Mouse (Mus musculus): ENCODE measurements at regions not wholly inside any gene's neighbourhood (a gene's known extent, or its start where the extent isn't known, plus 50 kb on each side); places are given as distances from the start of the nearest gene placed in this dataset.

DNA sequence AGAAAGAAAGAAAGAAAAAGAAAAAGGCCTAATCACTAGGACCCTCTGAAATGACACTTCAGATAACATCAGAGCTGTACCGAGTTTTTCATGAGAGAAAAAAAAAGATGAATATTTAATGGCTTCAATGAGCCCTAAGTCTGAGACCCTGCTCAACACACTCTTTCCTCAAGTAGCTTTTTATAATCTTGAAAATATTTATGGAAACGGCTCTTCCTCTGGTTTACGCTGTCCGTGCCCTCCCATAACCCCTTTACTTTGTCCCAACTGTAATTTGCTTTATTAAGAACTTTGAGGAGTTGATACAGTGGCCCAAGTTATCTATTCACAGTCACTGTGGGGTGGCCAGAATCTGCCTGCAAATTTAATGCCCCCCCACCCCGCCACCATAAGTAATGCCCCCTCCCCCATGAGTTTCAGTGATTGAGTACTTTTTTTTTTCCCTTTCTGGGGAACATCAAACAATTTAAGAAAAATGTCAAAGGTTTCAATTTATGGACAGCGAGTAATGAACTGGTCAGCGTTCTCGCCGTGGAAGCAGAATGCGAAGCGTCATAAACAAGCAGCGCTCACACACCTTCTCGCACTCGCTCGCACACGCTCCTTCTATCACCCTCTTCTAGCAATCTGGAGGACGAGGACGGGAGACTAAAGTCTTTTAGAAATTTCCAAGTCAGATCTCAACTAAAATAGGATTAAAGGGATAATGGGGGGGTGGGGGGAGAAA lies 316.3 kb downstream of the Med13l start:
- peaks cover 5% of the 10 kb centered on the region; the same call in 1 of the 2 replicates for H3K4me1 ChIP-seq (ENCODE audit: control insufficient read depth, insufficient read depth, low read length)
- 12% methylated on average over 18 of the region's 18 CpGs for WGBS
- TF ChIP-seq CTCF (IDR thresholded peaks at IDR 0.05; ENCODE audit: insufficient read depth, low read depth, low read length) (no peak), POLR2A (IDR thresholded peaks at IDR 0.05; ENCODE audit: insufficient read depth, low read depth, low read length) (no peak)

DNA sequence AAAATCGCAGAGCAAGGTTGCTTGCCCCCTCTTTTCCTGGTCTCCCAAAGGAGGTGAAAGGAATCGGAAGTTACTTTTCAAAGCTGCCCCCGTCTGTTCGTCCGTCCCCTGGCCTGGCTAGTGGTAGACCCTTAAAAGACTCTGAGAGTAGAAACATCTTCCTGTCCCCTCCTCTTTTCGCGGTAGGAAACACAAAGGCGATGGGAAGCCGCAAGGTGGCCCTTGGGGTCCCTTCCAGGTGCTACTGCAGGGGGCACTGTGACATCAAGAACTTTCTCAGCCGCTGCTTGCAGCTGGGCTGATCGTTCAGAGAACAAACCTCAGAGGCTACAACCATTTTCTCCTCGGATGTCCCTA lies 316.8 kb downstream of the Med13l start:
- WGBS, result 3% methylated on average over 12 of the region's 12 CpGs
- Histone ChIP-seq H3K4me1 (ENCODE audit: control insufficient read depth, insufficient read depth, low read length) (peaks cover 5% of the 10 kb centered on the region; the same call in 1 of the 2 replicates), H3K27ac (ENCODE audit: insufficient read depth, low read depth, low read length) (no peak overlapping the region), H3K4me3 (ENCODE audit: insufficient read depth, low read depth, low read length) (no peak overlapping the region)
- TF ChIP-seq CTCF (IDR thresholded peaks at IDR 0.05; ENCODE audit: insufficient read depth, low read depth, low read length) (no peak), POLR2A (IDR thresholded peaks at IDR 0.05; ENCODE audit: insufficient read depth, low read depth, low read length) (no peak)

More for the DNA sequence above, 316.3 kb downstream of the Med13l start:
- no peak overlapping the region for H3K27ac ChIP-seq (ENCODE audit: insufficient read depth, low read depth, low read length)
- no peak overlapping the region for H3K4me3 ChIP-seq (ENCODE audit: insufficient read depth, low read depth, low read length)

DNA sequence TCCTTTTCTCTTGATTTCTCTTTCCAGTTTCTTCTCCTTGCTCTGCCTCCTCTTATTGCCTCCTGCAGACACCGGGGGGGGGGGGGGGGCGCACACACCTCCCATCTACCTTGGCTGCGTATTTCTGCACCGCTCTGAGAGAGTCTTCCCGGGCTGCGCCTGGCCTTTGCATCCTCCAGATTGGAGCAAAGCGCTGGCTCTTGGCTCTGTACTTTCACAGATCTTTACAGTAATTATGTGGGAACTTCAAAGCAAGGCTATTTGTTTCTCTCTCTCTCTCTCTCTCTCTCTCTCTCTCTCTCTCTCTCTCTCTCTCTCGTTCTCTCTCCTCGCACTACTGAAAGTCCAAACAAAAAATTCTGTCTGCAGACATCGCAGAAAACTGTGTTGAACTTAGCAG lies 317.4 kb downstream of the Med13l start:
- peaks cover 5% of the 10 kb centered on the region; the same call in 1 of the 2 replicates for H3K4me1 ChIP-seq (ENCODE audit: control insufficient read depth, insufficient read depth, low read length)
- 24% methylated on average over 10 of the region's 10 CpGs for WGBS
- no peak overlapping the region for H3K4me3 ChIP-seq (ENCODE audit: insufficient read depth, low read depth, low read length)
- no peak overlapping the region for H3K27ac ChIP-seq (ENCODE audit: insufficient read depth, low read depth, low read length)
- TF ChIP-seq POLR2A (IDR thresholded peaks at IDR 0.05; ENCODE audit: insufficient read depth, low read depth, low read length) (no peak), CTCF (IDR thresholded peaks at IDR 0.05; ENCODE audit: insufficient read depth, low read depth, low read length) (no peak)

DNA sequence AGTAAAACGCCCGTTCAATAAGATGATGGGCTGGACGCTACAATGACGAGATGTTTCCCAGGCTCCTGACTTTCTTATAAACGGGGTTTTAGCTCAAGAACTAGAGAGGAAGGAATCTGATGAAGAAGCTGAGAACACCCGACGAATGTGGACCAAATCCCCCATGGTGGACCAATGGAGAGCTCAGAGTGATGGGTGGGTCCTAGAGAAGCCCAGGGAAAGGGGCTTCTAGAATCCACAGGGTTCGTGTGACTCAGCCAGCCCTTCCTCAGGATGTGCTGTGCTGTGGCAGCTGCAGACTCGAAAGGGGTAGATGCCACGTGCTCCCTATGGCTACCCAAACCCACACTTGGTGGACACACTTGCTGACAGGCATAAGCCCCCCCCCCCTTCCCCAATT lies 318.2 kb downstream of the Med13l start:
- H3K4me3 ChIP-seq (ENCODE audit: insufficient read depth, low read depth, low read length), result no peak overlapping the region
- 35% methylated on average over 10 of the region's 10 CpGs for whole genome bisulfite sequencing
- no peak for TF ChIP-seq CTCF (IDR thresholded peaks at IDR 0.05; ENCODE audit: insufficient read depth, low read depth, low read length)
- no peak for TF ChIP-seq POLR2A (IDR thresholded peaks at IDR 0.05; ENCODE audit: insufficient read depth, low read depth, low read length)
- peaks cover 5% of the 10 kb centered on the region; the same call in 1 of the 2 replicates for H3K4me1 ChIP-seq (ENCODE audit: control insufficient read depth, insufficient read depth, low read length)
- H3K27ac ChIP-seq (ENCODE audit: insufficient read depth, low read depth, low read length), result no peak overlapping the region

DNA sequence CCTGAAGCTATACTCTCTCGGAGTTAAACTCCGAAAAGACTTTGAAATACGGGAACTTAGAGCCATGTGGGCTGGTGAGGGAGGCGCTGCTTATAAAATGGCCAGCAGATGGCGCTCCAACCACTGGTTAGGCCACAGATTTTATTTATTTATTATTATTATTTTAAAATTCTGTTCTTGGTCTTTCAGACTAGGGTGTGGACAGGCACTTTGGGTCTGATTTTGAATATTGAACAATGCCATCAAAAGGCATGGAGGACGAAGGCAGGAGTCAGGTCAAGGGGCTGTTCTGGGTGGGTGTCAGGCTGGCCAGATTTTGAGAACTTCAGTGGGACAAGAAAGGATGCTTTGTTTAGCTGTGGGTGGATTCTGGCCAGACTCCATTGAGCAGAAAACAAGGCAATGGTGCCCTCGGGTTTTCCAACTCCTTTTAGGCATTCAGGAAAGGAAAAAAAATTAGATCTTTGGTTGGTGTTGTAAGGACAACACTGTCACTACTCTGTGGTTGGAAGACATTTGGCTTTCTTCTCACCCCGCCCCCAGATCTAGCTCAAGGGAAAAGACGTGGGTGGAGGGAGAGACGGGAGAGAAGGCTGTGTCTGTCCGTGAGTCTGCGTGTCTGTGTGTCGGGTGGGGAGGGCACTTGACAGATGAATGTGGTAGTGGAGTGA lies 319.5 kb downstream of the Med13l start:
- TF ChIP-seq POLR2A (IDR thresholded peaks at IDR 0.05; ENCODE audit: insufficient read depth, low read depth, low read length), result no peak
- TF ChIP-seq CTCF (IDR thresholded peaks at IDR 0.05; ENCODE audit: insufficient read depth, low read depth, low read length), result no peak
- H3K4me1 ChIP-seq (ENCODE audit: control insufficient read depth, insufficient read depth, low read length), result peaks cover 5% of the 10 kb centered on the region; the same call in 1 of the 2 replicates
- H3K4me3 ChIP-seq (ENCODE audit: insufficient read depth, low read depth, low read length), result no peak overlapping the region
- WGBS, result 3% methylated on average over 13 of the region's 13 CpGs
- H3K27ac ChIP-seq (ENCODE audit: insufficient read depth, low read depth, low read length), result no peak overlapping the region

DNA sequence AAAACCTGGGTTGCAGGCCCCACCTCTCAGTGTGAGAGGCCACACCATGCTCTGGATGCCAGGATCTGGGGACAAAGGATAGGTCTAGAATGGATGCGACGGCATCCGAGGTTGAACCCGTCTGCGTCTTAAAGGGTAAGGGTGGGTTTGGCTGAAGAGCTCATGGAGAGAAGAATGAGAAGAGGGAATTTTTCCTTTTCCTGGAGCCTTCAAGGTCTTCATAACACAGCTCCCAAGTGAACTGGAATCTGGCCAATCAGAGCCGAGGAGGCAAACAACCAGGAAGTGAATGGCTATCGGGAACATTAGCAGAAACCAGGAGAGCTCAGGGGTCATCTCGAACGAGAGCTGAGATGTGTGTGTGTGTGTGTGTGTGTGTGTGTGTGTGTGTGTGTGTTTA lies 320.1 kb downstream of the Med13l start:
- TF ChIP-seq CTCF (IDR thresholded peaks at IDR 0.05; ENCODE audit: insufficient read depth, low read depth, low read length) (no peak), POLR2A (IDR thresholded peaks at IDR 0.05; ENCODE audit: insufficient read depth, low read depth, low read length) (no peak)
- Histone ChIP-seq H3K4me1 (ENCODE audit: control insufficient read depth, insufficient read depth, low read length) (peaks cover 5% of the 10 kb centered on the region; the same call in 1 of the 2 replicates), H3K27ac (ENCODE audit: insufficient read depth, low read depth, low read length) (no peak overlapping the region), H3K4me3 (ENCODE audit: insufficient read depth, low read depth, low read length) (no peak overlapping the region)
- WGBS, result 40% methylated on average over 9 of the region's 9 CpGs

DNA sequence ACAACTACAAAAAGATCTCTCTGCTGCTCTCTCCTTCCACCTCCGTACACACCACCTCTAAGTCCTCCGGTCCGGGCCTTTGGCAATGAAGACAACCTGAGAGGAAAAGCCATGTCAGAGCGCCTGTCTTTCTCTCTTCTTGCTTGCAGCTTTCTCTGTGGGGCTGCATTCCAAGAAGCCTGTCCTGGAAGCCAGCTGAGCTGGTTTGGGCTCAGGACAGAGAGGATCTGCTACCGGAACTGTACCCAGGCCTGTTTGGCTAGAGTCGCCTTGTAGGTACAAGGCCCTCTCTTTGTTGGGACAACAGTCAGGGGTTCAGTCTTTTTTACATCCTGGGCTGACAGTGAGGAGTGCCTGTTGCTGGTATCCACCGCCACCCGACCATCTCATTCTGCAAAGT lies 321.4 kb downstream of the Med13l start:
- Histone ChIP-seq H3K4me1 (ENCODE audit: control insufficient read depth, insufficient read depth, low read length) (peaks cover 5% of the 10 kb centered on the region; the same call in 1 of the 2 replicates), H3K4me3 (ENCODE audit: insufficient read depth, low read depth, low read length) (no peak overlapping the region), H3K27ac (ENCODE audit: insufficient read depth, low read depth, low read length) (no peak overlapping the region)
- WGBS, result 96% methylated on average over 8 of the region's 8 CpGs
- TF ChIP-seq CTCF (IDR thresholded peaks at IDR 0.05; ENCODE audit: insufficient read depth, low read depth, low read length) (no peak), POLR2A (IDR thresholded peaks at IDR 0.05; ENCODE audit: insufficient read depth, low read depth, low read length) (no peak)

DNA sequence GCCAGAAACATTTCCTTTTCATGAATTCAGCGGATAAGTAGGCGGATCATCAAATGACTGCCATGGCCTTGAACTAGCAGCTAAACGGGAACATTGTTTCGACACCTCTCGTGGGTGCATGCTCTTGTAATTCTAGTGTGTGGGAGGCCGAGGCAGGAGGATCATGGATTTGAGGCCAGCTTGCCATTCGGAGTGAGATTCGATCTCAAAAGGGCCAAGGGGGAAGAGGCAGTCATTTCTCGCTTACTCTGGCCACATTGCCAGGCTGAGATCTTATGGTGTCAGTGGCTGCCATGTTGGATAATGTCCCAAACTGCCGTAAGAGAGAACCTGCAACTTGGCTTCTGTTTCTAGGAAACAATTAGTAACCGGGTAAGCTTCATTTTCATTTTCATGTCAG lies 327.7 kb downstream of the Med13l start:
- Histone ChIP-seq H3K27ac (ENCODE audit: insufficient read depth, low read depth, low read length) (no peak overlapping the region), H3K4me1 (ENCODE audit: control insufficient read depth, insufficient read depth, low read length) (peaks cover 5% of the 10 kb centered on the region; the same call in 1 of the 2 replicates), H3K4me3 (ENCODE audit: insufficient read depth, low read depth, low read length) (no peak overlapping the region)
- no peak for TF ChIP-seq POLR2A (IDR thresholded peaks at IDR 0.05; ENCODE audit: insufficient read depth, low read depth, low read length)
- no peak for TF ChIP-seq CTCF (IDR thresholded peaks at IDR 0.05; ENCODE audit: insufficient read depth, low read depth, low read length)
- 80% methylated on average over 11 of the region's 11 CpGs for WGBS

DNA sequence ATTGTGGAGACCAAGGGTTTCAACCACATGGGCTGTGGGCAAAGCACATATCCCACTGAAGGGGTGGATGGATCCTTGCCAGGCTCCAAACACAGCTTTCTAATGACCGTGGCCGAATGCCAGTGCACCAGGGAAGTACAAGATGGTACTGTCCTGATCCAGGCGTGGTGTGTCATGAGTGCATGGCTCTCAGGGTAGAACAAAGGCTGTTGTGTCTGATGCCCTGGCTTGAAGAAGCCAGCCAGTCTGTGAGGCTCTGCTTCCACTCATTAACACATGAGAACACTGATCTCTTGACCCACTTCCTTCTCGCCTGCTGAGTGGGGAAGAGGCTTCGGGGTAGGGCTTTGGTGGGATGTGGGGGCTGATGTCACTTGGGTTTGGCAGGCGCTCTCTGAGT lies 330.7 kb downstream of the Med13l start:
- Histone ChIP-seq H3K27ac (ENCODE audit: insufficient read depth, low read depth, low read length) (no peak overlapping the region), H3K4me1 (ENCODE audit: control insufficient read depth, insufficient read depth, low read length) (peaks cover 5% of the 10 kb centered on the region; the same call in 1 of the 2 replicates), H3K4me3 (ENCODE audit: insufficient read depth, low read depth, low read length) (no peak overlapping the region)
- TF ChIP-seq POLR2A (IDR thresholded peaks at IDR 0.05; ENCODE audit: insufficient read depth, low read depth, low read length) (no peak), CTCF (IDR thresholded peaks at IDR 0.05; ENCODE audit: insufficient read depth, low read depth, low read length) (no peak)
- 33% methylated on average over 6 of the region's 6 CpGs for WGBS
